Mouse (Mus musculus): Measurements from ENCODE around the gene Tmem181a.
"Not testable (repeated sequence)": the region's sequence is repeated elsewhere in the genome, so short reads cannot be mapped to it uniquely, and the experiment has no call there.

Gene Tmem181a

GRCm38 (mm10) chr17:6304891-6305290, 48.2 kb downstream of the Tmem181a start:
- in situ Hi-C loops (cut with MboI, MseI): loop anchor here (5.0 kb wide), 1 partner anchor 312 kb away; no protein-coding TSS in a partner anchor

GRCm38 (mm10) chr17:6305656-6306270, 49.1 kb downstream of the Tmem181a start:
- in situ Hi-C loops (cut with MboI, MseI): not testable (repeated sequence)

DNA sequence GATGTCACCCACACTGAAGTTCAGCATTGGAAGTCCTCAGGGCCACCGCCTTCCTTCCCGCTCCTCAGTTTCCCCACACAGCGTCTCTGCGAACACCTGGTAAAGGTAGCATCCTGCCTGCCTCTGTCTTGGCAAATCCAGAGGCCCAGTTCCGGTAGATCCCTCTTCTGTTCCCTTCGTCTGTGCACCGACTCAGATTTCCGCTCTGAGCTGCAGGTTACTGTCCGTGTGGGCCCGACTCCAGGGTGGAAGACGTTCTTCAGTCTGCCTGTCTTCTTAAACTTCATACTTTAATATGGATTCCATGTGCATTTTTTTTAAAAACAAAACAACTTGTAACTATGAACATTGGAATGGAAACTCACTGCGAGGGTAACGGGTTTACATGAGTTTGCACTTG, 49.8 kb downstream of the Tmem181a start:
- in situ Hi-C loops (cut with MboI, MseI): not testable (repeated sequence)

GRCm38 (mm10) chr17:6311716-6312115, 55.1 kb downstream of the Tmem181a start:
- in situ Hi-C loops (cut with MboI, MseI): not testable (repeated sequence)

- in situ Hi-C loops (cut with MboI, MseI): not testable (repeated sequence)
Observed at GRCm38 (mm10) chr17:6312755-6313154, 56.1 kb downstream of the Tmem181a start.

DNA sequence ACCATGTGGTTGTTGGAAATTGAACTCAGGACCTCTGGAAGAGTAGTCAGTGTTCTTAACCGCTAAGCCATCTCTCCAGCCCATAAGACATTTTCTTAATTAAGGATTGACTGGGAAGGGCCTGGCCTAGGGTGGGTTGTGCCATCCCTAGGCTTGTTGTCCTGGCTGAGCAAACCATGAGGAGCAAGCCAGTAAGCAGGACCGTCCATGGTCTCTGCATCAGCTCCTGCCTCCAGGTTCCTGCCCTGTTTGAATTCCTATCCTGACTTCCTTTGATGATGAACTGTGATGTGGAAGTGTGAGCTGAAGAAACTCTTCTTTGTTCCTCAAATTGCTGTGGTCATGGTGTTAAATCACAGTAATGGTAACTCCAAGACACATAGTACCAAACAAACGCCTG, 57.8 kb downstream of the Tmem181a start:
- in situ Hi-C loops (cut with MboI, MseI): not testable (repeated sequence)

GRCm38 (mm10) chr17:6315706-6316105, 59.0 kb downstream of the Tmem181a start:
- in situ Hi-C loops (cut with MboI, MseI): loop anchor here (5.0 kb wide), 3 partner anchors 53 to 342 kb away; partner anchors contain the start of genes Dynlt1f and Sytl3

- in situ Hi-C loops (cut with MboI, MseI): loop anchor here (5.0 kb wide), 3 partner anchors 54 to 341 kb away; partner anchors contain the start of genes Dynlt1f and Sytl3
Observed at GRCm38 (mm10) chr17:6316379-6317126, 59.9 kb downstream of the Tmem181a start.

GRCm38 (mm10) chr17:6317339-6317985, 60.8 kb downstream of the Tmem181a start, which contains the start of gene Dynlt1a:
Gene Dynlt1a (minus strand): TSS chr17:6317500.
- in situ Hi-C loops (cut with MboI, MseI): loop anchor here (5.0 kb wide), 3 partner anchors 55 to 340 kb away; partner anchors contain the start of genes Dynlt1f and Sytl3

GRCm38 (mm10) chr17:6321081-6321777, 64.6 kb downstream of the Tmem181a start:
- in situ Hi-C loops (cut with MboI, MseI): not testable (repeated sequence)

GRCm38 (mm10) chr17:6321778-6322101, 65.1 kb downstream of the Tmem181a start:
- in situ Hi-C loops (cut with MboI, MseI): not testable (repeated sequence)

DNA sequence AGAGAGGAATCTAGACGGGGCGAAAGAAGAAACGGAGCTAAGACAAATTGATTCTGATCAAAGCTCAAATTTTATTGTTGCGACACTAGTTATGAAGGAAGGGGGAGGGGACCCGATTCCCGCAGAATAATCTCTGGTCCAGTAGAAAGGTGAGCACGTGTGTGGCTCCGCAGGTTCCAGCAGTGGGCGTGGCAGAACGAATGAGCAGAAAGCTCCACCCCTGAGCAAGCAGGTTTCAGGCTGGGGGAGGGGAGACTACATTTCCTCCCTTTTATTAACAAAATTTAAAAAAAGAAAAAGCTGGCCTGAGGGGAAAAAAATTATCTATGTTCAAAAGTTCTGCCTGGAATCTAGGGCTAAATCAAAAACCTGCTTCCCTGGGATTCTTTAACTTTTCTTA, 68.4 kb downstream of the Tmem181a start:
- in situ Hi-C loops (cut with MboI, MseI): not testable (repeated sequence)

GRCm38 (mm10) chr17:6325543-6325942, 68.9 kb downstream of the Tmem181a start:
- in situ Hi-C loops (cut with MboI, MseI): not testable (repeated sequence)

DNA sequence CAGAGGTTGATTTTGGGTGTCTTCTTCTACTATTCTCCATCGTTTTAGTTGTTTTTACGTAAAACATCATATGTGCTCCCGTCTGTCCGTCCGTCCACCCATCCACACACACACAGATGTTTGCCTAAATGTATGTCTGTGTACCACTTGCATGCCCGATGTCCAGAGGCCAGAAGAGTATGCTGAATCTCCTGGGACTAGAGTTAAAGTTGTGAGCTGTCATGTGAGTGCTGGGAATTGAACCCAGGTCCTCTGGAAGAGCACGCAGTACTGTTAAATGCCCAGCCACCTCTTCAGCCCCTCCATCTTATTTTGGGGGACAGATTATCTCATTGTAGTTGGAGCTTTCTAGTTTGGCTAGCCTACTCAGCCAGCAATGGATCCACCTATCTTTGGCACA, 70.9 kb downstream of the Tmem181a start:
- in situ Hi-C loops (cut with MboI, MseI): not testable (repeated sequence)

DNA sequence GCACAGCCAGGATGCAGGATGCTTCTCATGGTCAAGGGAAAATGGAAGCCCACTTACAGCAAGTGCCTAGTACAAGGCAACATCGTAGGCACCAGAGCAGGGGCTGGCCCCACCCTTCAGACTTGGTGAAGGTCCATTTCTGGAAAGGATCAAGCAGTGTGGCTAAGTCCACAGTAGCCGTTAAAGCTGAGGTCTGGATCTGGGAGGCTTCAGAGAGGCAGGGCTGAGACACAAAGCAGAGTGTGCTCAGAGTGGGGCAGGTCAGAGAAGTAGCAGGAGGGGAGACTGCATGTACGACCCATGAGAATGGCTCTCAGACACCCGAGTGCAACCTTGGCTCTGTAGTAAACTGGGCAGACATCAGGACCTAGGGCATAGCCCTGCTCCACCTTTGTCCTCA, 72.3 kb downstream of the Tmem181a start:
- in situ Hi-C loops (cut with MboI, MseI): not testable (repeated sequence)

- in situ Hi-C loops (cut with MboI, MseI): not testable (repeated sequence)
Observed at GRCm38 (mm10) chr17:6342606-6343294, 86.1 kb downstream of the Tmem181a start.

DNA sequence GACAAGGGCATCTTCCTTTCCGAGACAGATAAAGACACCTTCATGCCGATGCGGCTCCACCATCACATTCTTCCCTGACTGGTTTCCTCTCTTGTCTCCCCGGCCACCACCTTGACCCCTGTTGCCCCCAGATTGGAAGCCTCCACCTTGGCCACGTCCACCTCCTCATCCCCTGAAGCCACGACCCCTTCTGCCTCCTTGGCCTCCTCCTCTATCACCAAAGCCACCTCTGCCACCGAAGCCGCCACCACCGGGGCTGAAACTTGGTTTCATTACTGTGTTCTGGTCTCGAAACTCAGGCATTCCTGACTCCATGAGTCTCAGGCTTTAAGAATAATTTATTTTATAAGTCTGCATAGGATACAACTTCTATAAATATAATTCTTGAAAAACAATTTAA, 98.6 kb downstream of the Tmem181a start:
- in situ Hi-C loops (cut with MboI, MseI): not testable (repeated sequence)
